Mouse (Mus musculus) limb, embryonic 14.5 days (tissue): ENCODE measurements around the gene Alkbh7. TPM values are rescaled to one million over a fixed set of nuclear protein-coding genes. Genes with fewer than 3 reads are reported as not detected.

Experiments
- ATAC-seq: fragments of 200-750 bp; cut with Nextera tagmentation; 2 replicates; pipeline ENCODE4 v1.8.0; 2017; ENCODE audit warnings: low read depth, moderate number of reproducible peaks, moderate TSS enrichment; ENCODE audit not compliant: low FRiP score
- DNase-seq: peaks from one replicate; pipeline ENCODE4 v3.0.0-alpha.2; 2015; ENCODE audit warnings: low spot score
- H3K27ac ChIP-seq: fragments of 300-500 bp; sonication (generic); replicated peaks from 2 replicates; pipeline ENCODE4 v1.5.1; 2014; ENCODE audit warnings: low read depth, mild to moderate bottlenecking, low read length, moderate library complexity, mixed read lengths
- H3K27me3 ChIP-seq: fragments of 300-500 bp; sonication (generic); 2 replicates; pipeline ENCODE4 v1.6.1; 2014; ENCODE audit warnings: low read length, mixed read lengths; ENCODE audit not compliant: control insufficient read depth, insufficient read depth
- H3K36me3 ChIP-seq: fragments of 300-500 bp; sonication (generic); 2 replicates; pipeline ENCODE4 v1.6.1; 2014; ENCODE audit warnings: mild to moderate bottlenecking, low read length, moderate library complexity, mixed read lengths; ENCODE audit not compliant: control insufficient read depth, insufficient read depth
- H3K4me1 ChIP-seq: fragments of 300-500 bp; sonication (generic); 2 replicates; pipeline ENCODE4 v1.6.1; 2014; ENCODE audit warnings: antibody characterized with exemption, low read length, mixed read lengths; ENCODE audit not compliant: control insufficient read depth, insufficient read depth
- H3K4me2 ChIP-seq: fragments of 300-500 bp; sonication (generic); replicated peaks from 2 replicates; pipeline ENCODE4 v1.6.1; 2014; ENCODE audit warnings: low read depth, mild to moderate bottlenecking, low read length, moderate library complexity; ENCODE audit not compliant: severe bottlenecking
- H3K4me3 ChIP-seq: fragments of 300-500 bp; sonication (generic); replicated peaks from 2 replicates; pipeline ENCODE4 v1.5.1; 2014; ENCODE audit warnings: low read length
- H3K9ac ChIP-seq: fragments of 300-500 bp; sonication (generic); 2 replicates; pipeline ENCODE4 v1.6.1; 2014; ENCODE audit warnings: mild to moderate bottlenecking, low read depth, low read length, moderate library complexity; ENCODE audit not compliant: severe bottlenecking
- H3K9me3 ChIP-seq: fragments of 300-500 bp; sonication (generic); 2 replicates; pipeline ENCODE4 v1.6.1; 2016; ENCODE audit warnings: low read length; ENCODE audit not compliant: control insufficient read depth
- POLR2A ChIP-seq: fragments of 200-500 bp; IDR thresholded peaks from 2 replicates; pipeline ENCODE4 v1.8.0; 2012; ENCODE audit warnings: inconsistent platforms, mild to moderate bottlenecking, moderate library complexity, borderline replicate concordance; ENCODE audit not compliant: insufficient read depth, insufficient read length; ENCODE audit errors: extremely low read depth
- WGBS: fragments of 180-500 bp; shearing (Covaris S2); extraction: QIAGEN DNeasy Blood & Tissue Kit; methylation state at CpG from one replicate; pipeline ENCODE4 v1.1.7; 2014; 5-methylcytosine and 5-hydroxymethylcytosine counted together
- polyA plus RNA-seq, 2 experiments: library from polyadenylated mRNA; depleted of rRNA in 1 of 2; stranded (reverse) in 1 of 2; unstranded in 1 of 2; fragments of >200 nt; fragmentation: Nextera tagmentation in 1 of 2; extraction: Ambion mirVana in 1 of 2; gene quantifications; 2 replicates each; pipeline versions ENCODE4 v1.2.1 to v1.2.3; 2012 to 2014

Gene Alkbh7
- polyA plus RNA-seq (2012; rRNA removed) (25.1 and 33.9 TPM in 2 replicates), polyA plus RNA-seq (2014; fragmentation: Nextera tagmentation; extraction: Ambion mirVana) (40.6 and 41.8 TPM in 2 replicates)

- Histone ChIP-seq H3K27ac (no peak within 1 kb of the TSS), H3K4me3 (peak within 1 kb of the TSS; percentile 81), H3K9ac (peak within 1 kb of the TSS; percentile 65), H3K27me3 (no peaks in the 10 kb centered on the region), H3K9me3 (no peaks in the 10 kb centered on the region), H3K4me1 (peaks cover 8% of the 10 kb centered on the region; the same call in 1 of the 2 replicates), H3K36me3 (peaks cover 52% of the 10 kb centered on the region), H3K4me2 (peak within 1 kb of the TSS; percentile 75)
- ATAC-seq (peak; percentile 98), DNase-seq (peak; percentile 98)
- no peak for TF ChIP-seq POLR2A
- under 1% methylated on average over 38 of the region's 38 CpGs for WGBS
These were observed at the start of gene Alkbh7 for GRCm38 (mm10) chr17:56997029-56997667. Alkbh7 (plus strand) TSS chr17:56997339.

GRCm38 (mm10) chr17:56950915-56951314, 46.2 kb upstream of the Alkbh7 start:
- Histone ChIP-seq H3K4me3 (no peak overlapping the region), H3K36me3 (no peaks in the 10 kb centered on the region), H3K27me3 (no peaks in the 10 kb centered on the region), H3K27ac (no peak overlapping the region), H3K4me2 (no peak overlapping the region), H3K9me3 (no peaks in the 10 kb centered on the region), H3K4me1 (no peaks in the 10 kb centered on the region), H3K9ac (no peak overlapping the region)
- DNase-seq (no peak), ATAC-seq (no peak)
- 13% methylated on average over 3 of the region's 3 CpGs for WGBS
- no peak for TF ChIP-seq POLR2A

DNA sequence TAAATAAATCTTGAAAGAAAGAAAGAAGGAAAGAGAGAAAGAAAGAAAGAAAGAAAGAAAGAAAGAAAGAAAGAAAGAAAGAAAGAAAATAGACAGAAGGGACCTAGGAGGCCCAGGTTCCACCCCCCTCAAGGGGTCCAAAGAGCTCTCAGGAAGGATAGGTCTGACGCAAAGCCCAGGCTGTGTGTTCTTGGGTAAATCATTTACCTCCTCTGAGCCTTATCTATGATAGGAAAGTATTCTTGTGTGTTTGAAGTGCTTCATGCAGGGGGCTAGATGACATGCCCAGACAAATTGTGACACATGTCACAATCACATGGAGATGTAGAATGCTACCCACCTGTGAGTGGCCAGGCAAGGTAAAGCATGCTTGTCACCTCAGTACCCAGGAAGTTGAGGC, 44.5 kb upstream of the Alkbh7 start:
- ATAC-seq (no peak), DNase-seq (no peak)
- no peak overlapping the region for H3K27ac ChIP-seq
- 95% methylated on average over 1 of the region's 1 CpGs for WGBS
- no peak overlapping the region for H3K4me2 ChIP-seq
- no peaks in the 10 kb centered on the region for H3K27me3 ChIP-seq
- H3K9ac ChIP-seq: no peak overlapping the region
- H3K4me3 ChIP-seq: no peak overlapping the region
- no peaks in the 10 kb centered on the region for H3K4me1 ChIP-seq
- TF ChIP-seq POLR2A: no peak
- H3K9me3 ChIP-seq: no peaks in the 10 kb centered on the region
- H3K36me3 ChIP-seq: no peaks in the 10 kb centered on the region

- Histone ChIP-seq H3K9ac (no peak overlapping the region), H3K4me3 (no peak overlapping the region), H3K36me3 (no peaks in the 10 kb centered on the region), H3K9me3 (no peaks in the 10 kb centered on the region), H3K4me1 (no peaks in the 10 kb centered on the region), H3K27me3 (no peaks in the 10 kb centered on the region), H3K27ac (no peak overlapping the region), H3K4me2 (no peak overlapping the region)
- WGBS: 83% methylated on average over 7 of the region's 7 CpGs
- DNase-seq: no peak
- no peak for ATAC-seq
- TF ChIP-seq POLR2A: no peak
These were observed 42.3 kb upstream of the Alkbh7 start for GRCm38 (mm10) chr17:56954871-56955270.

GRCm38 (mm10) chr17:56957763-56958429, 39.2 kb upstream of the Alkbh7 start:
- WGBS: 30% methylated on average over 11 of the region's 11 CpGs
- no peak overlapping the region for H3K9ac ChIP-seq

More at GRCm38 (mm10) chr17:56957763-56958429, 39.2 kb upstream of the Alkbh7 start:
- Histone ChIP-seq H3K9me3 (no peaks in the 10 kb centered on the region), H3K4me2 (no peak overlapping the region), H3K36me3 (no peaks in the 10 kb centered on the region), H3K4me3 (no peak overlapping the region), H3K27ac (no peak overlapping the region), H3K27me3 (no peaks in the 10 kb centered on the region), H3K4me1 (no peaks in the 10 kb centered on the region)
- TF ChIP-seq POLR2A: no peak
- ATAC-seq (no peak), DNase-seq (no peak)
